Mouse (Mus musculus) megakaryocyte, embryonic 14.5 days (primary cell): ENCODE measurements around the gene Slc22a18.

ENCODE experiments used
- FLI1 ChIP-seq: IDR thresholded peaks from 2 replicates; pipeline ENCODE4 v1.6.1; 2012; ENCODE audit warnings: low read length, inconsistent platforms, mixed read lengths
- GATA1 ChIP-seq: IDR thresholded peaks from 3 replicates; pipeline ENCODE4 v1.6.1; 2012; ENCODE audit warnings: mixed read lengths, low read length, inconsistent platforms, borderline replicate concordance

- TF ChIP-seq GATA1: no peak
- no peak for TF ChIP-seq FLI1
These were observed 40.9 kb downstream of the Slc22a18 start for GRCm38 (mm10) chr7:143514416-143514768.
